Mouse (Mus musculus) adrenal gland, adult 2 months (tissue): Measurements from ENCODE around the gene Mnt. TPM values are rescaled to one million over a fixed set of nuclear protein-coding genes. Genes with fewer than 3 reads are reported as not detected.

Experiments used
- DNase-seq: peaks from one replicate; pipeline ENCODE4 v3.0.0; 2021
- polyA plus RNA-seq: library from polyadenylated mRNA; depleted of rRNA; stranded (reverse); fragments of >200 nt; gene quantifications from 2 replicates; pipeline ENCODE4 v1.2.3, GENCODE M21; 2012
- total RNA-seq, 2 experiments: library from RNA; stranded (reverse); gene quantifications; 2 replicates each; pipeline ENCODE4 v1.2.3; 2021

The Mnt gene
- total and polyA plus RNA-seq, 3 experiments = 23.4 to 46.9 (median 25.2) TPM

GRCm38 (mm10) chr11:74845784-74846183, 15.1 kb downstream of the Mnt start:
- no peak for DNase-seq

- peak; percentile 77 for DNase-seq
Measured at GRCm38 (mm10) chr11:74847919-74848521, 17.3 kb downstream of the Mnt start.

- peak; percentile 6 for DNase-seq
Measured at GRCm38 (mm10) chr11:74850998-74851661, 20.4 kb downstream of the Mnt start.

- peak; percentile 1 for DNase-seq
Measured at GRCm38 (mm10) chr11:74857756-74858155, 27.0 kb downstream of the Mnt start.

GRCm38 (mm10) chr11:74862129-74862528, 31.4 kb downstream of the Mnt start:
- DNase-seq = peak; percentile 60

GRCm38 (mm10) chr11:74863471-74863870, 32.8 kb downstream of the Mnt start:
- peak; percentile 18 for DNase-seq

GRCm38 (mm10) chr11:74864421-74864820, 33.7 kb downstream of the Mnt start:
- DNase-seq = no peak

- peak; percentile 1 for DNase-seq
Measured at GRCm38 (mm10) chr11:74865252-74865651, 34.5 kb downstream of the Mnt start.

GRCm38 (mm10) chr11:74866640-74867039, 35.9 kb downstream of the Mnt start:
- peak; percentile 63 for DNase-seq

- peak; percentile 85 for DNase-seq
Measured at GRCm38 (mm10) chr11:74867181-74867580, 36.5 kb downstream of the Mnt start.

GRCm38 (mm10) chr11:74868046-74868760, 37.5 kb downstream of the Mnt start:
- DNase-seq = peak; percentile 67

GRCm38 (mm10) chr11:74869603-74870002, 38.9 kb downstream of the Mnt start:
- DNase-seq = no peak

GRCm38 (mm10) chr11:74870544-74870943, 39.8 kb downstream of the Mnt start:
- DNase-seq = no peak

- DNase-seq = peak; percentile 72
Measured at GRCm38 (mm10) chr11:74870991-74871622, 40.4 kb downstream of the Mnt start.

GRCm38 (mm10) chr11:74874630-74875029, 43.9 kb downstream of the Mnt start:
- no peak for DNase-seq

- peak; percentile 40 for DNase-seq
Measured at GRCm38 (mm10) chr11:74876801-74877200, 46.1 kb downstream of the Mnt start.

- DNase-seq = no peak
Measured at GRCm38 (mm10) chr11:74880999-74881398, 50.3 kb downstream of the Mnt start.

- no peak for DNase-seq
Measured at GRCm38 (mm10) chr11:74881979-74882378, 51.3 kb downstream of the Mnt start.

- DNase-seq = no peak
Measured at GRCm38 (mm10) chr11:74883098-74883497, 52.4 kb downstream of the Mnt start.

- DNase-seq = no peak
Measured at GRCm38 (mm10) chr11:74894619-74895018, 63.9 kb downstream of the Mnt start.
